Mouse (Mus musculus): Measurements from ENCODE around the gene A230072I06Rik.

The A230072I06Rik gene

DNA sequence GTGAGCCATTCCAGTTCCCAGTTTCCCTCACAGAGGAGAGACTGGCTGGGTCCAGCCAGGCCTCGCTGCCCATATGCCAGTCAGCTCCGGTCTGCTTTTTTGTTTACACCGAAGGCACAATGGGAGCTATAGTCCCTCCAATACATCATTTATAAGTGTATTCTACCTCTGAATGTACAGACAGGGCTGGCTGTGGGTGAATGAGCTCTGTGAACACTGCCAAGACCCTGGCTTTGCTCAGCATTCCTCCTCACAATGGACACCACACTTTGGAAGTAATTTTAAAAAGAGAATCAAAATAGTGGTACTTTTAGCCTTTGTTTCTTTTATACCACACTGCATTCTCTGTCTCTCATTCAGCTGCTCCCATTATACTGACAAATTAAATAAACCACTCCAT is 44.6 kb downstream of the A230072I06Rik start:
- DNase-seq (ENCODE audit: low read depth, low spot score), result no peak

DNA sequence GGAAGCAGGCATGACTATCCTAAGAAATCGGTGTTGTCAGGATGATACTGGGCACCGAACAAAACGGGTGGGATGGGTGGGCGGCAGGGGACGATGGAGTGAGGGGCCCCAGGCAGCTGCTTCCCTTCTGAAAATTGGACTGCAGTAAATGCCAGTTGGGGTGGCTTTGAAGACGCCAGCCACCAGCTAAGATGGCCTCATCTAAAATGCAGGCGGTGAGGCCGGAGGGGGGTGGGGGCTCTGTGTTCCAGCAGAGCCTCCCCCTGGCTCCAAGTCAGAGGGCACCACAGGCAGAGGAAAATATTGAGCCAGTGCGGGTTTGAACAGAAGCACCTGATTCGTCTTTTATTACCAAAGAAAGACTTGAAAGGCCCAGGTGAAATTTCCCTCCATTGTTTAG is 45.9 kb downstream of the A230072I06Rik start:
- DNase-seq (ENCODE audit: low read depth, low spot score), result no peak

DNA sequence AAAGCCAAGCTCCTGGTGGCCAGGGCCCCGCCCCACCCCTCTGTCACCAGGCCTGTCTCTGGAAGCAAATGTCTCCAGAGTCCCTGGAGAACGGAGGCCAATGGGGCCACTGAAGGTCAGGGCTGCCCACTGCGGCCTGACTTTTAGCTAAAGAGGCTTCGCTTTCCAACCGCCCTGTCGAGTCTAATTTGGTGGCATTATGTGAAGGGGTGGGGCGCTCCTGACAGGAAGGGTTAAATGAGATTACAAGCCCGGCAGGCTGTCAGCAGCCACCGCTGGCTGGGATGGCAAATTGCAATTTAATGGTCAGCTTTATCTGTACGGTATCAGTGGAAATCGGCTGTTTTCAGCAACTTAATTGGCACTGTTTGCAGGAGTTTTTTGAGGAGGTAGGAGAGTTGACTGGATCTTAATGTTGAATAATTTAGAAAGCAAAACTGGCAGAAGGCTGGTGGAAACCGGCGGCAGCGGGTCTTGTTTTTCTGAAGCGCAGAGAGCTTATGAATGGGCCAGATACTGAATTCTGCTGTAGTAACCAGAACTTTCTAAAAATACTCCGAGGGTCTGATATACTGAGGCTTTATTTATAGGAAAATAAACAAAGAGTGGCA is 46.5 kb downstream of the A230072I06Rik start:
- DNase-seq (ENCODE audit: low read depth, low spot score), result no peak

DNA sequence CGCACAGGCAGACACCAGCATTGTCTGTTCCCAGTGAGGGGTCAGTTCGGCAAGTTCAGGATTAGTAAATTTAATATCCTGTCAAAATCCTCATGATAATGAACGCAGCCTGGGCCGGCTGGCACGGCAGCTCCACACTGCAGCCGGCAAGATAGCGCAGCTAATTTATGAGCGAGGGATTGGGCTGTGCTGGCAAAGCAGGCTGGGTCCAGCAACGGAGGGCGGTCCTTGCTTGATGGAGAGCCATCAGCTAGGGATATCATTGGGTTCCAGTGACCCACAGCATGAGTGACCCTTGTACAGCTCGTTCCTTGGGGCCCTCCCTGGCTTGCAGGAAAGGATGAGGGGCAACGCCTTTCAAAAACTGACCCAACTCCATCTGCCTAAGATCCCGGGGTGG is 48.6 kb downstream of the A230072I06Rik start:
- DNase-seq (ENCODE audit: low read depth, low spot score), result no peak

DNA sequence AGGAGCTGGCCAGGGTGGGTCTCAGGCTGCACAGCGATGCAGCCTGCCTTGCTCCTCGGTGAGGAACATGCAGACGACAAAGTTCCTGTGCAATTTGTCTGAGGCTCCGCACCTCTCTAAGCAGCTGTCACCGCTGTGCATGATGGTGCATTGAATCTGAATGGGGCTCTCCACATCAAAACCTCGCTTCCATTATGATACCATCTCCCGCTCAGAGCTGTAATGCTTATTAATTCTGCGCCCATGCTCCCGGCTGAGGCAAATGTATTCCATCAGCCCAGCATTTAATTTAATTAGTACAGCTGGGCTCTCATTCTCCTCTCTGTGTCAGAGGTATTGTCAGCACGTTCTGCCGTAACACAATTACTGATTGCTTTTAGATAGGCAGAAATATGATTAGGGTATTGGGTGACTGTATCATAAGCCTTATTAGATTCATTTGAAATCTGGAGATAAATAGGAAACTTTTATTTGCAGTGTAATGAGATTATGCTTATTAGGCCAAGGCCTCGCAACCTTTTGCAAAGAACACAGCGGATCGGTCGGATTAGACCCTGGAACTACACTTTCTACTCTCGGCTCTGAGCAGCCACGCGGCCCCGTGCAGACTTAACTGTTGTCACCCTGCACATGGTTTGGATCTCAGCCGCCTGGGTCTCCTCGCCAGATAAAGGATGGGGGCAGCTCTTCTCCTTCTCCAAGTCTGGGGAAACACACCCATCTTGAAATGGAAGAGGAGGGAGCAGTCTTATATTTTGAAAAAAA is 49.3 kb downstream of the A230072I06Rik start:
- DNase-seq (ENCODE audit: low read depth, low spot score), result peak; percentile 19

DNA sequence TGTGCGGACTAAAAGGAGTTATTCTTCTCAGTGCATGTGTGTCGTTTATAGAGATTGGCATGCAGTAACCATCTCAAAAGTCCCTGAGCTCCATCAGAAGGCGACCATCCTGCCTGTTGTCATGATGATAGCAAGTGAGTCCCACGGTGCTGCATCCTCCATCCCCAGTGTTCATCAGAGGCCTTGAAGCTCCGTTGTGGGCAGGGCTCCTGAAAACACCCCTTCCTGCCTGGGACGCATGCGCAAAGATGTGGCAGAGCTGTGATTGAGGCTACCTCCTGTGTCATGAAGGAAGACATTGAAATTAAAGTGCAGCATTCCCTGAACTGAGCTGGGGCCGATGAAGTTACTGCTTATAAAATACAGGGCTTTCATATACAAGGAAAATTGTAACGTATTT is 49.9 kb downstream of the A230072I06Rik start:
- DNase-seq (ENCODE audit: low read depth, low spot score), result peak; percentile 10

DNA sequence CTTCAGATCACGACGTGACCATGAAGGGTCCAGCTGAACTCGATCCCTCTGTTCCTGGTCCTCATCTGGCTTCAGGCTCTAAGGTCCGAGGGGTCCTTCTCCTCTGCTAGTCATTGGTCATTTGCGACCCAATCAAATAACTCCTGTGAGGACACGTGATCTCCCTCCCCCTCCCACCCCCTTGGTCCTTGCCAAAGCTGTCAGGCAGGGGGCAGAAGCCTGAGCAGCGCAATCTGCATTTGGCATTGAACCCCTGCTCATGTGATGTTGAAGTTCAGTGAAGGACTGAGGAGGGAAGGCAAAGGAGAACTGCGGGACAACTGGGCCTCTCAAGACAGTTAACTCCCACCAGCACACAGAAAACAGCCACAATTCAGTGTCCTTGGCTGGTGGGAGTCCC is 51.4 kb downstream of the A230072I06Rik start:
- DNase-seq (ENCODE audit: low read depth, low spot score), result peak; percentile 23

All from brain, adult 2 months (tissue).